Mouse (Mus musculus) heart, adult 18-20 months (tissue): ENCODE measurements around the gene Ppp6c. TPM values are rescaled to one million over a fixed set of nuclear protein-coding genes. Genes with fewer than 3 reads are reported as not detected.

Source experiments
- total RNA-seq, 2 experiments: library from RNA; stranded (reverse); gene quantifications; 2 replicates each; pipeline ENCODE4 v1.2.3; 2021

Gene Ppp6c
- total RNA-seq, 2 experiments from 2014 or later: 56.3 to 56.5 TPM

Other genes starting within 250 kb of the Ppp6c start
- under 1 TPM in 1 of 2 experiments, not detected in 1; 0.18 TPM for gene Wdr38, start 229.0 kb downstream of the Ppp6c start, total RNA-seq
- gene Arpc5l, start 221.1 kb downstream of the Ppp6c start, total RNA-seq: 100 to 1,000 TPM in 1 of 2 experiments, 10 to 100 TPM in 1; 96.6 to 115 TPM
- 100 to 1,000 TPM; 336 to 368 TPM for gene Rpl35, start 220.8 kb downstream of the Ppp6c start, total RNA-seq
- gene Golga1, start 160.9 kb downstream of the Ppp6c start, total RNA-seq: 10 to 100 TPM; 14.2 to 16.0 TPM
- 1 to 10 TPM; 5.0 to 5.1 TPM for gene Scai, start 35.7 kb downstream of the Ppp6c start, total RNA-seq